ENCODE assay signal across 10 mouse cellular contexts in the genomic region with DNA sequence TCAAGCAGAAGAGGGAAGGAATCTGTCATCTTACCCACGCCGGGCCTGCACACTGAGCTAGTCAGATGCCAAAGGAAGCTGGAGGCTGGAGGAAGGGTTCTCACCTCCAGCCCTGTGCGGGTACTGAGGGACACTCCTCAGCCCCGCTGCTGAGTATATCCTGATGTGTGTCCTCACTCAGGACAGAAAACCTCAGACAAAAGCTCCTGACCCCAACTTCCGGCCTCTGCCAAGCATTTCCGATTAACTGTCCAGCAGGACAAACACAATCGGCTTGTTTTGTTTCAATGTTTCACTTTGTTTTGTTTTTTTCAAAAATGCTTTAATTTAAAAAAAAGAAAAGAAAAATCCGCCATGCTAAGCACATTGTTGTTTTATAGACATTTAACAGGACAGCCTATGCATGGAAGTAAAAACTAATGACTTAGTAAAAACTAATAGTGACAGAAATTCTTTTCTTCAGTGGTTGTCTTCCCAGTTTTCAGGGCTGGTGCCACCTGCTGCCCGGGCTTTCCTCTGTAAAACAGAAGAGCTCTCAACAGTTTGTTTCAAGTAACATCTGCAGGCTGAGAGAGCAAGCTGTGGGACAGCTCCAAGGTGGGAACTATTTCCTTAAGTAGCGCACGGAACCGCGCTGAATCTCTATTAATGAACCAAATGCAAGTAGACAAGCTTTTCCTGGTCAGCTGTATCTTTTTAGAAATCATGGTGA. TPM values are rescaled to one million over a fixed set of nuclear protein-coding genes. Genes with fewer than 3 reads are reported as not detected.
DNase-seq lines count a peak whose midpoint lies in the region; ATAC-seq and TF ChIP-seq lines count a peak whose summit lies in the region.
"Had no signal": no experiment of that assay in that cellular context is flagged by ENCODE, and none has a peak within 500 bp of the region (broad histone marks: within the 10 kb centered on the region; RNA-seq: fewer than 3 reads in every experiment).

No protein-coding gene starts in this region.

- H3K27ac ChIP-seq in hindbrain, embryonic 10.5 days = peak overlapping the region; percentile 69; the same call in 1 of the 2 replicates
- no peak overlapping the region for H3K27ac ChIP-seq in hindbrain, embryonic 16.5 days (ENCODE audit: low read depth, low read length)
- H3K27ac ChIP-seq in CH12.LX (ENCODE audit: insufficient read depth, low read depth) = no peak overlapping the region
- H3K27ac ChIP-seq in embryonic facial prominence, embryonic 14.5 days (replicated peaks; ENCODE audit: low read depth, low read length) = peak overlapping the region; percentile 80
- peak overlapping the region; percentile 86 for H3K27ac ChIP-seq in limb, embryonic 12.5 days
- H3K27ac ChIP-seq: liver, embryonic 13.5 days had no signal

- no peak overlapping the region for H3K4me2 ChIP-seq in hindbrain, embryonic 16.5 days (ENCODE audit: low read length)
- no peak overlapping the region for H3K4me2 ChIP-seq in CH12.LX (ENCODE audit: insufficient read depth, low read depth, poor library complexity, severe bottlenecking)
- no peak overlapping the region for H3K4me2 ChIP-seq in embryonic facial prominence, embryonic 14.5 days (ENCODE audit: low read depth, low read length)
- H3K4me2 ChIP-seq in limb, embryonic 12.5 days = peak overlapping the region; percentile 28; the same call in 1 of the 2 replicates
- H3K4me2 ChIP-seq: liver, embryonic 13.5 days; midbrain, embryonic 15.5 days had no signal

- H3K9ac ChIP-seq in hindbrain, embryonic 16.5 days (ENCODE audit: low read depth, low read length) = no peak overlapping the region
- H3K9ac ChIP-seq in CH12.LX (ENCODE audit: insufficient read depth, low read depth) = no peak overlapping the region
- H3K9ac ChIP-seq in embryonic facial prominence, embryonic 14.5 days (ENCODE audit: low read depth, low read length) = no peak overlapping the region
- H3K9ac ChIP-seq in limb, embryonic 12.5 days (replicated peaks) = no peak overlapping the region
- H3K9ac ChIP-seq: liver, embryonic 13.5 days; midbrain, embryonic 15.5 days had no signal

- no peak for TF ChIP-seq EP300 in CH12.LX (IDR thresholded peaks at IDR 0.05; ENCODE audit: low read length)

- TF ChIP-seq POLR2A in CH12.LX (IDR thresholded peaks at IDR 0.05; ENCODE audit: low read depth, low read length) = no peak

- no peak overlapping the region for H3K4me3 ChIP-seq in hindbrain, embryonic 10.5 days
- no peak overlapping the region for H3K4me3 ChIP-seq in hindbrain, embryonic 16.5 days (ENCODE audit: low read length)
- H3K4me3 ChIP-seq in CH12.LX (replicated peaks in 1 of 3; ENCODE audit: low read depth in 2 of 3, low read length in 2 of 3, poor library complexity in 1 of 3) = no peak overlapping the region
- no peak overlapping the region for H3K4me3 ChIP-seq in embryonic facial prominence, embryonic 14.5 days (ENCODE audit: low read depth, low read length)
- H3K4me3 ChIP-seq in limb, embryonic 12.5 days (replicated peaks) = no peak overlapping the region
- H3K4me3 ChIP-seq: liver, embryonic 13.5 days; midbrain, embryonic 15.5 days had no signal

- no peaks in the 10 kb centered on the region for H3K9me3 ChIP-seq in hindbrain, embryonic 10.5 days
- no peaks in the 10 kb centered on the region for H3K9me3 ChIP-seq in hindbrain, embryonic 16.5 days (ENCODE audit: control insufficient read depth, low read length)
- H3K9me3 ChIP-seq in CH12.LX (replicated peaks; ENCODE audit: low read length) = peaks cover 2% of the 10 kb centered on the region
- no peaks in the 10 kb centered on the region for H3K9me3 ChIP-seq in embryonic facial prominence, embryonic 14.5 days (ENCODE audit: control insufficient read depth, low read length)
- no peaks in the 10 kb centered on the region for H3K9me3 ChIP-seq in limb, embryonic 12.5 days
- H3K9me3 ChIP-seq: liver, embryonic 13.5 days; midbrain, embryonic 15.5 days had no signal

- peaks cover 58% of the 10 kb centered on the region for H3K4me1 ChIP-seq in hindbrain, embryonic 10.5 days (replicated peaks)
- peaks cover 11% of the 10 kb centered on the region for H3K4me1 ChIP-seq in hindbrain, embryonic 16.5 days (ENCODE audit: control insufficient read depth, insufficient read depth, low read depth, low read length)
- H3K4me1 ChIP-seq in CH12.LX (ENCODE audit: control insufficient read depth in 1 of 2, insufficient read depth in 2 of 2) = peaks cover 4 to 62% of the 10 kb centered on the region in 2 experiments
- peaks cover 52% of the 10 kb centered on the region for H3K4me1 ChIP-seq in embryonic facial prominence, embryonic 14.5 days (ENCODE audit: control insufficient read depth, insufficient read depth, low read length)
- H3K4me1 ChIP-seq in limb, embryonic 12.5 days (replicated peaks) = peaks cover 51% of the 10 kb centered on the region

- H3K27me3 ChIP-seq in hindbrain, embryonic 10.5 days (ENCODE audit: insufficient read depth, poor library complexity, severe bottlenecking) = peaks cover 4% of the 10 kb centered on the region
- no peaks in the 10 kb centered on the region for H3K27me3 ChIP-seq in hindbrain, embryonic 16.5 days (replicated peaks; ENCODE audit: control insufficient read depth, insufficient read depth, low read length)
- H3K27me3 ChIP-seq in CH12.LX (replicated peaks) = peaks cover 11% of the 10 kb centered on the region
- no peaks in the 10 kb centered on the region for H3K27me3 ChIP-seq in embryonic facial prominence, embryonic 14.5 days (replicated peaks; ENCODE audit: control insufficient read depth, insufficient read depth, low read length)
- H3K27me3 ChIP-seq in limb, embryonic 12.5 days = no peaks in the 10 kb centered on the region
- H3K27me3 ChIP-seq: midbrain, embryonic 15.5 days had no signal

- no peaks in the 10 kb centered on the region for H3K79me2 ChIP-seq in CH12.LX (replicated peaks; ENCODE audit: control insufficient read depth, extremely low read depth, insufficient read depth, poor library complexity, severe bottlenecking)

- WGBS in hindbrain, embryonic 10.5 days = 83% methylated on average over 13 of the region's 13 CpGs
- 78% methylated on average over 13 of the region's 13 CpGs for WGBS in hindbrain, embryonic 16.5 days
- 74% methylated on average over 13 of the region's 13 CpGs for WGBS in embryonic facial prominence, embryonic 14.5 days
- 71% methylated on average over 13 of the region's 13 CpGs for WGBS in limb, embryonic 12.5 days

- dilution Hi-C loops in CH12.LX (cut with MboI; ENCODE audit: extremely low pct_ligation_motif_present, extremely low pct_unique_long_range_greater_than_20kb, low sequenced_read_pairs) = no loop called here

- TF ChIP-seq CTCF in CH12.LX (conservative IDR thresholded peaks at IDR 0.05 in 1 of 2, IDR thresholded peaks at IDR 0.05 in 1 of 2; ENCODE audit: low read depth in 2 of 2, low read length in 2 of 2) = peak in 1 of 2 experiments; percentile 30; a peak in 2 of 4 replicates

- in situ Hi-C loops in CH12.LX (cut with MboI; ENCODE audit: low pct_ligation_motif_present, low pct_unique_long_range_greater_than_20kb, low sequenced_read_pairs) = no loop called here

- no peak for DNase-seq in hindbrain, embryonic 10.5 days (ENCODE audit: low spot score)
- DNase-seq in CH12.LX (ENCODE audit: extremely low read depth) = no peak
- no peak for DNase-seq in embryonic facial prominence, embryonic 14.5 days (ENCODE audit: low spot score)
- DNase-seq in right cerebral cortex, postnatal 4 days = no peak
- no peak for DNase-seq in urinary bladder, postnatal 4 days (ENCODE audit: low spot score in 2 of 2)
- no peak for DNase-seq in gastrocnemius, postnatal 10 days
- DNase-seq: liver, embryonic 13.5 days had no signal

- ATAC-seq in hindbrain, embryonic 16.5 days = no peak
- ATAC-seq in embryonic facial prominence, embryonic 14.5 days (ENCODE audit: low read depth) = no peak
- no peak for ATAC-seq in limb, embryonic 12.5 days (ENCODE audit: insufficient number of reproducible peaks, insufficient read depth, low FRiP score, low TSS enrichment, low read depth)
- ATAC-seq: midbrain, embryonic 15.5 days had no signal

- TF ChIP-seq RAD21 in CH12.LX (IDR thresholded peaks at IDR 0.05; ENCODE audit: low read depth, low read length) = no peak

- H3K36me3 ChIP-seq in hindbrain, embryonic 10.5 days = no peaks in the 10 kb centered on the region
- H3K36me3 ChIP-seq in hindbrain, embryonic 16.5 days (ENCODE audit: control insufficient read depth, insufficient read depth, low read length) = no peaks in the 10 kb centered on the region
- no peaks in the 10 kb centered on the region for H3K36me3 ChIP-seq in CH12.LX (replicated peaks in 1 of 2; ENCODE audit: control insufficient read depth in 1 of 2, insufficient read depth in 1 of 2, low read length in 1 of 2)
- no peaks in the 10 kb centered on the region for H3K36me3 ChIP-seq in embryonic facial prominence, embryonic 14.5 days (ENCODE audit: control insufficient read depth, insufficient read depth, low read length)
- no peaks in the 10 kb centered on the region for H3K36me3 ChIP-seq in limb, embryonic 12.5 days
- H3K36me3 ChIP-seq: liver, embryonic 13.5 days; midbrain, embryonic 15.5 days had no signal

TF ChIP-seq in CH12.LX, 34 proteins besides CTCF, POLR2A, EP300 and RAD21:
- no peak for TF ChIP-seq KAT2A (IDR thresholded peaks at IDR 0.05; ENCODE audit: insufficient replicate concordance, low read length)
- TF ChIP-seq SMC3 (IDR thresholded peaks at IDR 0.05; ENCODE audit: low read depth, low read length) = peak; percentile 19
TF ChIP-seq in CH12.LX: peak in this region for 1.

RNA-seq across cellular contexts. Expression of a gene that starts 4.1 kb away (rescaled TPM):
- polyA plus RNA-seq in hindbrain, embryonic 10.5 days (2016; fragmentation: Nextera tagmentation; extraction: Ambion mirVana) = 12.1 and 12.8 TPM in 2 replicates
- polyA plus RNA-seq in hindbrain, embryonic 16.5 days (2015; fragmentation: Nextera tagmentation; extraction: Ambion mirVana) = 4.8 and 7.1 TPM in 2 replicates
- total RNA-seq in CH12.LX (2012; rRNA removed) (9.9 and 11.8 TPM in 2 replicates), CH12.LX (2014; rRNA removed) (4.4 and 5.0 TPM in 2 replicates)
- polyA plus RNA-seq in CH12.LX (2012; ENCODE audit: insufficient read length, low read depth) = 6.9 and 7.3 TPM in 2 replicates
- 24.1 and 26.7 TPM in 2 replicates for polyA plus RNA-seq in embryonic facial prominence, embryonic 14.5 days (2014; fragmentation: Nextera tagmentation; extraction: Ambion mirVana)
- polyA plus RNA-seq in limb, embryonic 12.5 days (2016; fragmentation: Nextera tagmentation; extraction: Ambion mirVana) = 24.2 and 26.2 TPM in 2 replicates
- 10 to 100 TPM; 69.3 to 74.4 TPM for total RNA-seq in gastrocnemius, postnatal 10 days (2021)

Comparison
In these comparisons a context has a peak if more than half of its experiments do, and no peak if none do; other contexts are left out.
1. H3K27ac ChIP-seq: peak in hindbrain, embryonic 10.5 days (single experiment), embryonic facial prominence, embryonic 14.5 days (single experiment) and limb, embryonic 12.5 days (single experiment); none in hindbrain, embryonic 16.5 days (single experiment) and CH12.LX (single experiment).